In genomic region chr6:53963906-53964496, GRCm38 (mm10) we compare ENCODE assay signal across 22 mouse cellular contexts. TPM values are rescaled to one million over a fixed set of nuclear protein-coding genes. Genes with fewer than 3 reads are reported as not detected.
A peak's percentile ranks its signal among the peaks of the same experiment; 100 is the strongest.
DNase-seq lines count a peak whose midpoint lies in the region; ATAC-seq lines count a peak whose summit lies in the region.
"Had no signal": no experiment of that assay in that cellular context is flagged by ENCODE, and none has a peak within 500 bp of the region (broad histone marks: within the 10 kb centered on the region; RNA-seq: fewer than 3 reads in every experiment).

No protein-coding gene starts in this region.

- ATAC-seq in heart, embryonic 11.5 days (replicated peaks; ENCODE audit: insufficient number of reproducible peaks, low FRiP score, low TSS enrichment): no peak
- no peak for ATAC-seq in embryonic facial prominence, embryonic 13.5 days (ENCODE audit: insufficient number of reproducible peaks, insufficient read depth, low FRiP score, low TSS enrichment, low read depth)
- ATAC-seq: intestine, postnatal 0 days; liver, embryonic 12.5 days had no signal

- no peaks in the 10 kb centered on the region for H3K9me3 ChIP-seq in heart, embryonic 11.5 days (replicated peaks; ENCODE audit: control insufficient read depth, low read length)
- no peaks in the 10 kb centered on the region for H3K9me3 ChIP-seq in embryonic facial prominence, embryonic 13.5 days
- H3K9me3 ChIP-seq: liver, embryonic 12.5 days; neural tube, embryonic 13.5 days had no signal

- no peaks in the 10 kb centered on the region for H3K36me3 ChIP-seq in heart, embryonic 11.5 days (ENCODE audit: control insufficient read depth, insufficient read depth, low read length)
- H3K36me3 ChIP-seq in embryonic facial prominence, embryonic 13.5 days: no peaks in the 10 kb centered on the region
- H3K36me3 ChIP-seq: liver, embryonic 12.5 days; neural tube, embryonic 13.5 days had no signal

- no peak overlapping the region for H3K4me3 ChIP-seq in heart, embryonic 11.5 days (ENCODE audit: low read depth, low read length)
- no peak overlapping the region for H3K4me3 ChIP-seq in embryonic facial prominence, embryonic 13.5 days
- H3K4me3 ChIP-seq: liver, embryonic 12.5 days; neural tube, embryonic 13.5 days had no signal

- H3K27ac ChIP-seq in heart, embryonic 11.5 days (ENCODE audit: low read depth, low read length): no peak overlapping the region
- no peak overlapping the region; the same call in 1 of the 2 replicates for H3K27ac ChIP-seq in embryonic facial prominence, embryonic 13.5 days
- H3K27ac ChIP-seq: hindbrain, embryonic 14.5 days; liver, embryonic 12.5 days; neural tube, embryonic 13.5 days; stomach, postnatal 0 days had no signal

- no peaks in the 10 kb centered on the region for H3K27me3 ChIP-seq in heart, embryonic 11.5 days (ENCODE audit: control insufficient read depth, insufficient read depth, low read length)
- peaks cover 5% of the 10 kb centered on the region; the same call in 1 of the 2 replicates for H3K27me3 ChIP-seq in embryonic facial prominence, embryonic 13.5 days
- H3K27me3 ChIP-seq: liver, embryonic 12.5 days; neural tube, embryonic 13.5 days had no signal

- H3K4me1 ChIP-seq in heart, embryonic 11.5 days (ENCODE audit: control insufficient read depth, insufficient read depth, low read length): no peaks in the 10 kb centered on the region
- H3K4me1 ChIP-seq in embryonic facial prominence, embryonic 13.5 days: peaks cover 22% of the 10 kb centered on the region
- H3K4me1 ChIP-seq: liver, embryonic 12.5 days had no signal

- 68% methylated on average over 5 of the region's 5 CpGs for WGBS in heart, embryonic 11.5 days (ENCODE audit: insufficient replicate concordance)
- 32% methylated on average over 5 of the region's 5 CpGs for WGBS in embryonic facial prominence, embryonic 13.5 days

- no peak overlapping the region for H3K4me2 ChIP-seq in heart, embryonic 11.5 days
- peak overlapping the region; percentile 22; the same call in 1 of the 2 replicates for H3K4me2 ChIP-seq in embryonic facial prominence, embryonic 13.5 days
- H3K4me2 ChIP-seq: hindbrain, embryonic 14.5 days; liver, embryonic 12.5 days; neural tube, embryonic 13.5 days had no signal

- intact Hi-C loops in gastrocnemius, postnatal 14 days (cut with DNase I; ENCODE audit: low total_unique reads): no loop called here

- H3K9ac ChIP-seq in heart, embryonic 11.5 days (ENCODE audit: low read depth, low read length): no peak overlapping the region
- no peak overlapping the region for H3K9ac ChIP-seq in embryonic facial prominence, embryonic 13.5 days
- H3K9ac ChIP-seq: hindbrain, embryonic 14.5 days; liver, embryonic 12.5 days; neural tube, embryonic 13.5 days had no signal

- DNase-seq in heart, adult 11 months: peak; percentile 91
- DNase-seq in MN1 (ENCODE audit: low spot score): peak; percentile 35
- peak; percentile 31 to 61 for DNase-seq in kidney, postnatal 4 days
- DNase-seq in thymus, adult 18-20 months: no peak
- DNase-seq in layer of hippocampus, adult 9-10 months (ENCODE audit: low spot score): no peak
- no peak for DNase-seq in gastrocnemius, postnatal 14 days
- DNase-seq: adrenal gland, adult 2 months; cerebellum, adult 8-10 months; spleen, adult 18-20 months; thymus, postnatal 36 days had no signal

RNA-seq across cellular contexts. Expression of gene Cpvl, which starts 14.5 kb away (rescaled TPM):
- not detected in 2 replicates for polyA plus RNA-seq in heart, embryonic 11.5 days (2014; fragmentation: Nextera tagmentation; extraction: Ambion mirVana)
- polyA plus RNA-seq in embryonic facial prominence, embryonic 13.5 days (2015; fragmentation: Nextera tagmentation; extraction: Ambion mirVana): 0.22 TPM in 1 of 2 replicates, not detected in the other
- total RNA-seq in gastrocnemius, postnatal 14 days (2021): not detected
- total RNA-seq: adrenal gland, adult 2 months; layer of hippocampus, postnatal 10 days; megakaryocyte, adult 5-6 weeks had no signal
- polyA plus RNA-seq: adrenal gland, adult 2 months; C2C12; gonadal fat pad, adult 2 months; heart, embryonic 16.5 days; hindbrain, embryonic 14.5 days; liver, embryonic 12.5 days; neural tube, embryonic 13.5 days had no signal

Comparison
In these comparisons a context has a peak if more than half of its experiments do, and no peak if none do; other contexts are left out.
1. DNase-seq: peak in heart, adult 11 months (single experiment), MN1 (single experiment) and kidney, postnatal 4 days (2 of 2); none in thymus, adult 18-20 months (0 of 2), layer of hippocampus, adult 9-10 months (single experiment) and gastrocnemius, postnatal 14 days (single experiment).